Mouse (Mus musculus): Measurements from ENCODE around the gene Ntng1. TPM values are rescaled to one million over a fixed set of nuclear protein-coding genes. Genes with fewer than 3 reads are reported as not detected.

The Ntng1 gene
- polyA plus RNA-seq, 1 experiment: 0.20 TPM

DNA sequence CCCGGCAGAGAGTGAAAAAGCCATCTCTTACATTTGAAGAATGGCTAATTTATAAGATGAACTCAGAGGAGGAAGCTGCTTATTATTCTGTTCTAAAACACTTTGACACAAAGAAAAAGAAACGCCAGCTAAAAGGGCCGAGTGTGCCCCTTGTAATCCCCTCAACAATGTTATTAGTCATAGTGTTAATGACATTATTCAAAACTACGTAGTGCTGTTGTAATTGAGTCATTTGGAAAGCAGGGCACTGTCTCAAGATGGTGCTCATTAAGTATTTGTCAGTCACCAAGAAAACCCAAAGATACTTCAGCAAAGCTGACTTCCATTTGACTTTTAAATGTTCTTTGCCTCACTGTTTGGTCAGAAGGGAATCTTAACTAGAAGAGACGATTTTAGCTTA lies 143.5 kb downstream of the Ntng1 start:
- Histone ChIP-seq H3K27ac (ENCODE audit: control insufficient read depth, insufficient read depth, low read depth, low read length) (no peak overlapping the region), H3K36me3 (ENCODE audit: control insufficient read depth, insufficient read depth, low read length) (no peaks in the 10 kb centered on the region), H3K4me1 (ENCODE audit: control insufficient read depth, insufficient read depth, low read length) (no peaks in the 10 kb centered on the region), H3K4me3 (ENCODE audit: control insufficient read depth, low read depth, low read length) (no peak overlapping the region), H3K27me3 (ENCODE audit: control insufficient read depth, insufficient read depth, low read length) (no peaks in the 10 kb centered on the region)
- TF ChIP-seq POLR2A (IDR thresholded peaks at IDR 0.05; ENCODE audit: control insufficient read depth, low read depth, low read length): no peak
- no peak for TF ChIP-seq CTCF (IDR thresholded peaks at IDR 0.05; ENCODE audit: control insufficient read depth, insufficient read depth, insufficient replicate concordance, low read depth, low read length)

DNA sequence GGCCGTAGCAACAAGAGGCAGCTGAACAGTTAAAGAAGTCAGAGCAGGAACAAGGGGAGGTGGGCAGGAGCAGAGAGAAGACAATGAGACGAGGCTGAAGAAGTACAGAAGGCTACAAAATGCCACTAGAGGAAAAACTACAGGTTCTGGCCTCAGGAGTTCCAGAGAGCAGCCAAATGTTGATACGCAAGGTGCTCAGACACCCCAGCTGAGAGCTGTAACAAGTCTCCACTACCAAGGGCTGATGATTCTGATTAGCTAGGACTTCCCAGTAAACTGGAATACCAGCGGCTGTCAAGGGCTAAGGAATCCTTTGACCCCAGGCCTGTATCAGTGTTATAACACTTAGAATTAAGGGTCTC lies 148.2 kb downstream of the Ntng1 start:
- Histone ChIP-seq H3K27ac (ENCODE audit: control insufficient read depth, insufficient read depth, low read depth, low read length) (no peak overlapping the region), H3K4me3 (ENCODE audit: control insufficient read depth, low read depth, low read length) (no peak overlapping the region), H3K4me1 (ENCODE audit: control insufficient read depth, insufficient read depth, low read length) (no peaks in the 10 kb centered on the region; the same call in 1 of the 2 replicates), H3K36me3 (ENCODE audit: control insufficient read depth, insufficient read depth, low read length) (no peaks in the 10 kb centered on the region), H3K27me3 (ENCODE audit: control insufficient read depth, insufficient read depth, low read length) (no peaks in the 10 kb centered on the region)
- no peak for TF ChIP-seq CTCF (IDR thresholded peaks at IDR 0.05; ENCODE audit: control insufficient read depth, insufficient read depth, insufficient replicate concordance, low read depth, low read length)

DNA sequence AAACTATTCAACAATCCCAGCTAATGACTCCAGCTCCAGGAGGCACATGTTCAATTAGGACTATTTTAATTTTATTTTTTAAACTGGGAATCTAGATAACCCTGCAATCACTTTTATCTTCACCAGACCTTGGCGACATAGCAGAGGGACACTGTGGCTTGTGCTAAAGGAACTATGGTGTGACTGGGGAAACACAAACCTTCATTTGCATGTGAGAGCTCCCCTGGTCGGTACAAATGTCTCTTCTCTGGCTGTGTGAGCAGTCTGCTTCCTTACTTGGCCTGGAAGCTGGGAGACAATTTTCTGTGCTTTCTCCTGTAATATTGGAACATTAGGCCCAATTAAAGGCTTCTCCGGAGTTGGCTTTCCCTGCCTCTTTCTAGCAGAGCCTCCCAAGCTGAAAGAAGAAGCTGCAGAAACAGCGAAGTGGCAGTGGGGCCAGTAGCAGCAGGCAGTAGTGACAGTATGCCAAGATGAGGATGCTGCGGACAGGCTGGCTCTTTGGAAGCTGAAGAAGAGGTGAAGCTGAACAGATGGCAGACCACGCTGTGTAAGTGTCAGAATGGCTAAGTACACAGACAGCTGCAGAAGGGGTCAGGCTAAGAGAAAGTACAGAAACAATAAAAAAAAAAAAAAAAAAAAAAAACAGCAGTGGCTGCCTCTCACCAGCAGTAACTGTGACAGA lies 148.7 kb downstream of the Ntng1 start:
- H3K4me3 ChIP-seq (ENCODE audit: control insufficient read depth, low read depth, low read length): peak overlapping the region; percentile 13
- H3K4me1 ChIP-seq (ENCODE audit: control insufficient read depth, insufficient read depth, low read length): no peaks in the 10 kb centered on the region; the same call in 1 of the 2 replicates
- H3K27ac ChIP-seq (ENCODE audit: control insufficient read depth, insufficient read depth, low read depth, low read length): no peak overlapping the region
- H3K27me3 ChIP-seq (ENCODE audit: control insufficient read depth, insufficient read depth, low read length): no peaks in the 10 kb centered on the region
- no peaks in the 10 kb centered on the region for H3K36me3 ChIP-seq (ENCODE audit: control insufficient read depth, insufficient read depth, low read length)
- TF ChIP-seq POLR2A (IDR thresholded peaks at IDR 0.05; ENCODE audit: control insufficient read depth, low read depth, low read length) (no peak), CTCF (IDR thresholded peaks at IDR 0.05; ENCODE audit: control insufficient read depth, insufficient read depth, insufficient replicate concordance, low read depth, low read length) (no peak)

DNA sequence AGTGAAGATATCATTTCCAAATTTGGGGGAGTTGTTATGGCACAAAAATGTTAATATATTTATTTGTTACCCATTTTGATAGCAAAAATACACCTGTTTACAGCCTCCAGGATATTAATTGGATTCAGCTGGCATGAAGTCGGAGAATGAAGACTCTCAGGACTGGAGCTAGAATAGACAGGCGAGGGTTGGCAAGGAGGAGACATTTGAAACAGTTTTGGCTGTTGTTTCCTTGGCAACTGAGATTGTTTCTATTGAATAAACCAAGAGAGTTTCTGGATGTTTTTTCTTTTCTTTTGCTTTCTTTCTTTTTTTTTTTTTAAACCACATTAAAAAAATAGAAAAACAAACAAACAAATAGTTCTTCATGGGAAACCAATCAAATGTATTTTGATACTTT lies 159.7 kb downstream of the Ntng1 start:
- TF ChIP-seq POLR2A (IDR thresholded peaks at IDR 0.05; ENCODE audit: control insufficient read depth, low read depth, low read length): no peak
- TF ChIP-seq CTCF (IDR thresholded peaks at IDR 0.05; ENCODE audit: control insufficient read depth, insufficient read depth, insufficient replicate concordance, low read depth, low read length): no peak
- Histone ChIP-seq H3K27ac (ENCODE audit: control insufficient read depth, insufficient read depth, low read depth, low read length) (no peak overlapping the region), H3K36me3 (ENCODE audit: control insufficient read depth, insufficient read depth, low read length) (no peaks in the 10 kb centered on the region)

DNA sequence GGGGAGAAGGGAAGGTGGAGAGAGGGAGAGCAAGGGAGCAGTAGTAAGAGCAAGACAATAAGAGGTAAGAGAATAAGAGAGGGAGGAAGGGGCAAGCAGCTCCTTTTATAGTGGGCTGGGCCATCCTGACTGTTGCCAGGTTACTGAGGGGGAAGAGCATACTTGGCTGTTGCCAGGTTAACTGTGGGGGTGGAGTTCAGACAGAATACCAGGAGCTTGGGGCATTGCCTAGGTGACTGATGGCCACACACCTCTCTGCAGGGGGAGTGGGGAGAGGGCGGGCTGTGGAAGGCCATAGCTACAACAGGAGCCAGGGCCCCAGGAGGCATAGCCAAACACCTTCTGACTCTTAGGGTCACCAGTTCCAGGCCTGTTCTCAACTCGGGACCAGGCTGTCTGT lies 166.2 kb downstream of the Ntng1 start:
- no peak overlapping the region for H3K4me3 ChIP-seq (ENCODE audit: control insufficient read depth, low read depth, low read length)
- H3K36me3 ChIP-seq (ENCODE audit: control insufficient read depth, insufficient read depth, low read length): no peaks in the 10 kb centered on the region
- no peak overlapping the region for H3K27ac ChIP-seq (ENCODE audit: control insufficient read depth, insufficient read depth, low read depth, low read length)
- no peaks in the 10 kb centered on the region for H3K27me3 ChIP-seq (ENCODE audit: control insufficient read depth, insufficient read depth, low read length)
- peaks cover 3% of the 10 kb centered on the region for H3K4me1 ChIP-seq (ENCODE audit: control insufficient read depth, insufficient read depth, low read length)
- TF ChIP-seq POLR2A (IDR thresholded peaks at IDR 0.05; ENCODE audit: control insufficient read depth, low read depth, low read length): no peak
- TF ChIP-seq CTCF (IDR thresholded peaks at IDR 0.05; ENCODE audit: control insufficient read depth, insufficient read depth, insufficient replicate concordance, low read depth, low read length): no peak

More for the DNA sequence above, 159.7 kb downstream of the Ntng1 start:
- Histone ChIP-seq H3K4me1 (ENCODE audit: control insufficient read depth, insufficient read depth, low read length) (no peaks in the 10 kb centered on the region), H3K4me3 (ENCODE audit: control insufficient read depth, low read depth, low read length) (no peak overlapping the region), H3K27me3 (ENCODE audit: control insufficient read depth, insufficient read depth, low read length) (no peaks in the 10 kb centered on the region)

DNA sequence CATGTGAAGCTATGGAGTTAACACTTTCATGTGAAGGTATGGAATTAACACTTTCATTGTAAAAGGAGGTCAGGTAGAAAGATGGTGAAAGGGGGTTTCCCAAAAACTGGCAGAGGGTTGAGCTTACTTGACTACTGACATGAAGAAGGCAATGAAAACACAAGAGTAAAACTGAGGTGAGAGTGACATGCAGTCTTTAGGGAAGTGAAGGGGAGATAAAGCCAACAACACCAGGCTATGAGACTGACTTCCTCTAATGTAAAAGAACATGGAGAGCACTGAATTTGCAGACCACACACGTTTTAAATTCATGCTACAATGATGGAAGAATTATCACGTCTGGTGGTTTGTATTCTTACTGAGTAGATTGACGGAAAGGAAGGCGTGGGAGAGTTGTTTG lies 168.7 kb downstream of the Ntng1 start:
- Histone ChIP-seq H3K36me3 (ENCODE audit: control insufficient read depth, insufficient read depth, low read length) (no peaks in the 10 kb centered on the region), H3K27ac (ENCODE audit: control insufficient read depth, insufficient read depth, low read depth, low read length) (no peak overlapping the region), H3K27me3 (ENCODE audit: control insufficient read depth, insufficient read depth, low read length) (no peaks in the 10 kb centered on the region), H3K4me3 (ENCODE audit: control insufficient read depth, low read depth, low read length) (no peak overlapping the region), H3K4me1 (ENCODE audit: control insufficient read depth, insufficient read depth, low read length) (peaks cover 3% of the 10 kb centered on the region)
- TF ChIP-seq CTCF (IDR thresholded peaks at IDR 0.05; ENCODE audit: control insufficient read depth, insufficient read depth, insufficient replicate concordance, low read depth, low read length): no peak
- TF ChIP-seq POLR2A (IDR thresholded peaks at IDR 0.05; ENCODE audit: control insufficient read depth, low read depth, low read length): no peak

DNA sequence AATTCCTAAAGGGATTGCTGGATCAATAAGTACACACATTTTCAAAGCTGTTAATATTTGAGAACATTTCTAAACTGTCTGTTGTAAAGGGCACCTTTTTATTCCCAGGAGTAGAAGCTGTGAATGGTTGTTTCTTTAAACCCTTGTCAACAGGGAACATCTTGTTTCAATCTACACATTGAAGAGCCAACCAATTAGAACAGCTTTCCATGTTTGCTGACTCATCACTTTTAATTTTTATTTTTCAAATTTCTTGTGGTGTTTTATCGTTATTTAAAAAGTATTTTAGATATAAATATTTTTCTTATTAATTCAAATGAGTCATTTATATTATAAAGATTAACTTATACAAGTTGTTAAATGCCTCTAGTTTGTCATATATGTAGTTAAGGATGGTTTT lies 172.3 kb downstream of the Ntng1 start:
- Histone ChIP-seq H3K4me3 (ENCODE audit: control insufficient read depth, low read depth, low read length) (no peak overlapping the region), H3K4me1 (ENCODE audit: control insufficient read depth, insufficient read depth, low read length) (no peaks in the 10 kb centered on the region), H3K27ac (ENCODE audit: control insufficient read depth, insufficient read depth, low read depth, low read length) (no peak overlapping the region), H3K36me3 (ENCODE audit: control insufficient read depth, insufficient read depth, low read length) (no peaks in the 10 kb centered on the region), H3K27me3 (ENCODE audit: control insufficient read depth, insufficient read depth, low read length) (no peaks in the 10 kb centered on the region)
- no peak for TF ChIP-seq POLR2A (IDR thresholded peaks at IDR 0.05; ENCODE audit: control insufficient read depth, low read depth, low read length)
- no peak for TF ChIP-seq CTCF (IDR thresholded peaks at IDR 0.05; ENCODE audit: control insufficient read depth, insufficient read depth, insufficient replicate concordance, low read depth, low read length)

DNA sequence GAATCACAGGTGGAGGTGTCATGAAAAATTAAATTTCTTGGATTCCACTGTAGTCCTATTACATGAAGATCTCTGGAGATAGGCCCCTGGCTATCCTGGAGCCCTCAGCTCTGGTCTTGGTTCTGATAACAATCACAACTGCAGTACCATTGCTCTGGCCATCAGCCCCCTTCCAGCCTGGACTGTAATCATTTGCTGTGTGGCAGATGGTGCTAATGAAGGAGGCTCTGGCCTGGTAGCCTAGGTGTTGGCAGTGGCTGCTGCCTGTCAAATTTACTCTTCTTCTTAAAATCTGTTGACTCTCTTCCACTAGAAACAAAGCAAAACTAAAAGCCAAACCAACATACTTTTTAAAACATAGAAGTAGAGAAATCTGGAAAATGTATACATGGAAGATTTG lies 173.6 kb downstream of the Ntng1 start:
- no peak overlapping the region for H3K4me3 ChIP-seq (ENCODE audit: control insufficient read depth, low read depth, low read length)
- no peak overlapping the region for H3K27ac ChIP-seq (ENCODE audit: control insufficient read depth, insufficient read depth, low read depth, low read length)
- TF ChIP-seq CTCF (IDR thresholded peaks at IDR 0.05; ENCODE audit: control insufficient read depth, insufficient read depth, insufficient replicate concordance, low read depth, low read length) (no peak), POLR2A (IDR thresholded peaks at IDR 0.05; ENCODE audit: control insufficient read depth, low read depth, low read length) (no peak)
- H3K36me3 ChIP-seq (ENCODE audit: control insufficient read depth, insufficient read depth, low read length): no peaks in the 10 kb centered on the region
- no peaks in the 10 kb centered on the region for H3K27me3 ChIP-seq (ENCODE audit: control insufficient read depth, insufficient read depth, low read length)
- H3K4me1 ChIP-seq (ENCODE audit: control insufficient read depth, insufficient read depth, low read length): no peaks in the 10 kb centered on the region

All from testis, adult 2 months (tissue).